Mouse (Mus musculus) bone marrow macrophage, adult 2 months (primary cell): ENCODE results near the gene Tmem178b. TPM values are rescaled to one million over a fixed set of nuclear protein-coding genes. Genes with fewer than 3 reads are reported as not detected.

Experiments used
- H3K27ac ChIP-seq: 2 replicates; pipeline ENCODE4 v1.5.1; 2012; ENCODE audit warnings: low read depth, low read length; ENCODE audit not compliant: insufficient read depth
- H3K4me1 ChIP-seq: 2 replicates; pipeline ENCODE4 v1.6.1; 2012; ENCODE audit warnings: low read length; ENCODE audit not compliant: control insufficient read depth, insufficient read depth
- H3K4me3 ChIP-seq: 2 replicates; pipeline ENCODE4 v1.5.1; 2012; ENCODE audit warnings: mild to moderate bottlenecking, low read length, moderate library complexity; ENCODE audit not compliant: insufficient read depth
- CTCF ChIP-seq: IDR thresholded peaks from 2 replicates; pipeline ENCODE4 v1.5.1; 2012; ENCODE audit warnings: low read depth, mild to moderate bottlenecking, low read length, moderate library complexity
- POLR2A ChIP-seq: IDR thresholded peaks from 2 replicates; pipeline ENCODE4 v1.6.1; 2012; ENCODE audit warnings: mild to moderate bottlenecking, low read depth, low read length, borderline replicate concordance
- polyA plus RNA-seq: library from polyadenylated mRNA; stranded (reverse); fragments of >200 nt; gene quantifications from 2 replicates; pipeline ENCODE4 v1.2.4, GENCODE M21; 2012; ENCODE audit not compliant: missing spikeins, insufficient read depth, insufficient read length

The Tmem178b gene
- polyA plus RNA-seq, 1 experiment = not detected

- Histone ChIP-seq H3K27ac (no peak overlapping the region), H3K4me1 (no peaks in the 10 kb centered on the region), H3K4me3 (no peak overlapping the region)
- TF ChIP-seq POLR2A (no peak), CTCF (no peak)
These were observed 91.5 kb downstream of the Tmem178b start for GRCm38 (mm10) chr6:39964606-39965005.

- TF ChIP-seq POLR2A (no peak), CTCF (no peak)
- H3K27ac ChIP-seq = no peak overlapping the region
- H3K4me1 ChIP-seq = no peaks in the 10 kb centered on the region
- H3K4me3 ChIP-seq = no peak overlapping the region
These were observed 97.2 kb downstream of the Tmem178b start for GRCm38 (mm10) chr6:39970281-39970680.

- Histone ChIP-seq H3K4me3 (no peak overlapping the region), H3K27ac (no peak overlapping the region), H3K4me1 (no peaks in the 10 kb centered on the region)
- TF ChIP-seq POLR2A = no peak
- TF ChIP-seq CTCF = no peak
These were observed 105.9 kb downstream of the Tmem178b start for GRCm38 (mm10) chr6:39978942-39979341.

- TF ChIP-seq CTCF (no peak), POLR2A (no peak)
- Histone ChIP-seq H3K4me3 (no peak overlapping the region), H3K27ac (no peak overlapping the region)
These were observed 117.7 kb downstream of the Tmem178b start for GRCm38 (mm10) chr6:39990772-39991171.

GRCm38 (mm10) chr6:39991922-39992321, 118.9 kb downstream of the Tmem178b start:
- Histone ChIP-seq H3K27ac (no peak overlapping the region), H3K4me1 (no peaks in the 10 kb centered on the region), H3K4me3 (no peak overlapping the region)
- TF ChIP-seq POLR2A (no peak), CTCF (no peak)

More at GRCm38 (mm10) chr6:39990772-39991171, 117.7 kb downstream of the Tmem178b start:
- H3K4me1 ChIP-seq = no peaks in the 10 kb centered on the region

- TF ChIP-seq CTCF (no peak), POLR2A (no peak)
- H3K4me3 ChIP-seq = no peak overlapping the region
- H3K4me1 ChIP-seq = no peaks in the 10 kb centered on the region
- H3K27ac ChIP-seq = no peak overlapping the region
These were observed 133.1 kb downstream of the Tmem178b start for GRCm38 (mm10) chr6:40006006-40006765.

- TF ChIP-seq POLR2A (no peak), CTCF (no peak)
These were observed 135.3 kb downstream of the Tmem178b start for GRCm38 (mm10) chr6:40008166-40008907.

GRCm38 (mm10) chr6:40009718-40010117, 136.6 kb downstream of the Tmem178b start:
- no peak for TF ChIP-seq CTCF
- TF ChIP-seq POLR2A = no peak
- Histone ChIP-seq H3K4me3 (no peak overlapping the region), H3K4me1 (no peaks in the 10 kb centered on the region), H3K27ac (no peak overlapping the region)

More at GRCm38 (mm10) chr6:40008166-40008907, 135.3 kb downstream of the Tmem178b start:
- no peak overlapping the region for H3K4me3 ChIP-seq
- no peak overlapping the region for H3K27ac ChIP-seq
- no peaks in the 10 kb centered on the region for H3K4me1 ChIP-seq

GRCm38 (mm10) chr6:40011066-40011465, 138.0 kb downstream of the Tmem178b start:
- Histone ChIP-seq H3K4me1 (no peaks in the 10 kb centered on the region), H3K4me3 (no peak overlapping the region), H3K27ac (no peak overlapping the region)
- TF ChIP-seq CTCF (no peak), POLR2A (no peak)

GRCm38 (mm10) chr6:40011609-40012008, 138.5 kb downstream of the Tmem178b start:
- Histone ChIP-seq H3K4me3 (no peak overlapping the region), H3K4me1 (no peaks in the 10 kb centered on the region), H3K27ac (no peak overlapping the region)
- TF ChIP-seq POLR2A (no peak), CTCF (no peak)
